Mouse (Mus musculus) hindbrain, embryonic 12.5 days (tissue): ENCODE results near the gene Dpep2nb. TPM values are rescaled to one million over a fixed set of nuclear protein-coding genes. Genes with fewer than 3 reads are reported as not detected.
"Not testable (repeated sequence)": the region's sequence is repeated elsewhere in the genome, so short reads cannot be mapped to it uniquely, and the experiment has no call there.

ENCODE experiments used
- ATAC-seq: fragments of 200-750 bp; cut with Nextera tagmentation; 2 replicates; pipeline ENCODE4 v1.8.0; 2017; ENCODE audit warnings: moderate TSS enrichment; ENCODE audit not compliant: low FRiP score
- H3K27ac ChIP-seq: fragments of 300-500 bp; sonication (generic); 2 replicates; pipeline ENCODE4 v1.5.1; 2016; ENCODE audit warnings: mild to moderate bottlenecking
- H3K27me3 ChIP-seq: fragments of 300-500 bp; sonication (generic); 2 replicates; pipeline ENCODE4 v1.6.1; 2016; ENCODE audit warnings: mild to moderate bottlenecking
- H3K36me3 ChIP-seq: fragments of 300-500 bp; sonication (generic); 2 replicates; pipeline ENCODE4 v1.6.1; 2016; ENCODE audit warnings: mild to moderate bottlenecking
- H3K4me1 ChIP-seq: fragments of 300-500 bp; sonication (generic); 2 replicates; pipeline ENCODE4 v1.6.1; 2016
- H3K4me2 ChIP-seq: fragments of 300-500 bp; sonication (generic); replicated peaks from 2 replicates; pipeline ENCODE4 v1.6.1; 2016; ENCODE audit warnings: mild to moderate bottlenecking
- H3K4me3 ChIP-seq: fragments of 300-500 bp; sonication (generic); 2 replicates; pipeline ENCODE4 v1.5.1; 2016; ENCODE audit warnings: mild to moderate bottlenecking
- H3K9ac ChIP-seq: fragments of 300-500 bp; sonication (generic); 2 replicates; pipeline ENCODE4 v1.6.1; 2016; ENCODE audit warnings: mild to moderate bottlenecking, moderate library complexity
- H3K9me3 ChIP-seq: fragments of 300-500 bp; sonication (generic); replicated peaks from 2 replicates; pipeline ENCODE4 v1.6.1; 2016; ENCODE audit warnings: mild to moderate bottlenecking
- WGBS: fragments of 180-500 bp; shearing (Covaris S2); methylation state at CpG from one replicate; pipeline ENCODE4 v1.1.7; 2016; 5-methylcytosine and 5-hydroxymethylcytosine counted together
- polyA plus RNA-seq: library from polyadenylated mRNA; unstranded; fragments of >200 nt; fragmentation: Nextera tagmentation; extraction: Ambion mirVana; gene quantifications from 2 replicates; pipeline ENCODE4 v1.2.1, GENCODE M21; 2016

Dpep2nb gene
- polyA plus RNA-seq, 1 experiment from 2014 or later, result not detected

- peaks cover 6% of the 10 kb centered on the region; the same call in 1 of the 2 replicates for H3K36me3 ChIP-seq
- ATAC-seq, result no peak
- no peak overlapping the region for H3K9ac ChIP-seq
- 92% methylated on average over 10 of the region's 10 CpGs for WGBS
- H3K9me3 ChIP-seq, result no peaks in the 10 kb centered on the region
- no peaks in the 10 kb centered on the region for H3K4me1 ChIP-seq
- H3K4me2 ChIP-seq, result no peak overlapping the region
- H3K4me3 ChIP-seq, result no peak overlapping the region
- H3K27ac ChIP-seq, result no peak overlapping the region
- no peaks in the 10 kb centered on the region for H3K27me3 ChIP-seq
These were observed 32.9 kb upstream of the Dpep2nb start for GRCm38 (mm10) chr8:106038721-106039120.

GRCm38 (mm10) chr8:106022483-106022882 lies 16.7 kb upstream of the Dpep2nb start:
- H3K4me1 ChIP-seq, result no peaks in the 10 kb centered on the region
- H3K36me3 ChIP-seq, result peaks cover 13% of the 10 kb centered on the region
- H3K27me3 ChIP-seq, result no peaks in the 10 kb centered on the region
- H3K4me3 ChIP-seq, result no peak overlapping the region
- no peak for ATAC-seq
- no peak overlapping the region for H3K9ac ChIP-seq
- H3K4me2 ChIP-seq, result no peak overlapping the region
- no peak overlapping the region for H3K27ac ChIP-seq
- no peaks in the 10 kb centered on the region for H3K9me3 ChIP-seq

GRCm38 (mm10) chr8:106018039-106018438 lies 12.3 kb upstream of the Dpep2nb start:
- no peak for ATAC-seq
- no peaks in the 10 kb centered on the region for H3K27me3 ChIP-seq
- H3K36me3 ChIP-seq, result peaks cover 18% of the 10 kb centered on the region; the same call in 1 of the 2 replicates
- WGBS, result 90% methylated on average over 3 of the region's 3 CpGs
- H3K4me3 ChIP-seq, result no peak overlapping the region
- H3K9me3 ChIP-seq, result no peaks in the 10 kb centered on the region
- no peak overlapping the region for H3K4me2 ChIP-seq
- no peaks in the 10 kb centered on the region for H3K4me1 ChIP-seq
- no peak overlapping the region for H3K9ac ChIP-seq
- H3K27ac ChIP-seq, result no peak overlapping the region

- Histone ChIP-seq H3K9me3 (no peaks in the 10 kb centered on the region), H3K36me3 (peaks cover 18% of the 10 kb centered on the region; the same call in 1 of the 2 replicates), H3K4me2 (no peak overlapping the region), H3K9ac (no peak overlapping the region), H3K27ac (no peak overlapping the region), H3K4me1 (no peaks in the 10 kb centered on the region; the same call in 1 of the 2 replicates), H3K4me3 (no peak overlapping the region), H3K27me3 (no peaks in the 10 kb centered on the region)
- ATAC-seq, result no peak
- 94% methylated on average over 7 of the region's 7 CpGs for WGBS
These were observed 11.4 kb upstream of the Dpep2nb start for GRCm38 (mm10) chr8:106017130-106017529.

- Histone ChIP-seq H3K4me1 (peaks cover 6% of the 10 kb centered on the region), H3K9me3 (no peaks in the 10 kb centered on the region), H3K27ac (no peak overlapping the region), H3K9ac (no peak overlapping the region), H3K36me3 (peaks cover 18% of the 10 kb centered on the region; the same call in 1 of the 2 replicates), H3K4me3 (no peak overlapping the region), H3K4me2 (no peak overlapping the region), H3K27me3 (no peaks in the 10 kb centered on the region)
- 94% methylated on average over 6 of the region's 6 CpGs for WGBS
- no peak for ATAC-seq
These were observed 10.5 kb upstream of the Dpep2nb start for GRCm38 (mm10) chr8:106016284-106016683.

GRCm38 (mm10) chr8:106012203-106012602 lies 6.4 kb upstream of the Dpep2nb start:
- ATAC-seq, H3K27me3 ChIP-seq, H3K27ac ChIP-seq, H3K9me3 ChIP-seq, H3K9ac ChIP-seq: not testable (repeated sequence)
- WGBS, result 80% methylated on average over 8 of the region's 8 CpGs
- peaks cover 13% of the 10 kb centered on the region; the same call in 1 of the 2 replicates for H3K36me3 ChIP-seq
- H3K4me3 ChIP-seq, result peak overlapping the region; percentile 73
- peak overlapping the region; percentile 99 for H3K4me2 ChIP-seq
- peaks cover 16% of the 10 kb centered on the region for H3K4me1 ChIP-seq

- peaks cover 16% of the 10 kb centered on the region for H3K4me1 ChIP-seq
- no peak; the same call in 1 of the 2 replicates for ATAC-seq
- WGBS, result 5% methylated on average over 6 of the region's 6 CpGs
These were observed 5.8 kb upstream of the Dpep2nb start, which contains the start of gene Ddx28 for GRCm38 (mm10) chr8:106011643-106011986. Gene Ddx28, minus strand, starts transcription at chr8:106011882.

GRCm38 (mm10) chr8:106010748-106011642 lies 5.2 kb upstream of the Dpep2nb start:
- peaks cover 16% of the 10 kb centered on the region for H3K4me1 ChIP-seq
- peak overlapping the region; percentile 69 for H3K27ac ChIP-seq
- no peaks in the 10 kb centered on the region for H3K27me3 ChIP-seq
- peaks cover 4% of the 10 kb centered on the region; the same call in 1 of the 2 replicates for H3K36me3 ChIP-seq
- H3K4me2 ChIP-seq, result peak overlapping the region; percentile 99
- no peaks in the 10 kb centered on the region for H3K9me3 ChIP-seq
- peak overlapping the region; percentile 81 for H3K9ac ChIP-seq
- ATAC-seq, result peak; percentile 95
- peak overlapping the region; percentile 73 for H3K4me3 ChIP-seq
- WGBS, result 1% methylated on average over 74 of the region's 74 CpGs

More at GRCm38 (mm10) chr8:106011643-106011986, 5.8 kb upstream of the Dpep2nb start, which contains the start of gene Ddx28:
- Histone ChIP-seq H3K27me3 (no peaks in the 10 kb centered on the region), H3K4me2 (peak within 1 kb of the TSS; percentile 99), H3K9ac (peak within 1 kb of the TSS; percentile 81), H3K4me3 (peak within 1 kb of the TSS; percentile 73), H3K9me3 (no peaks in the 10 kb centered on the region), H3K36me3 (peaks cover 9% of the 10 kb centered on the region; the same call in 1 of the 2 replicates), H3K27ac (peak within 1 kb of the TSS; percentile 69)

GRCm38 (mm10) chr8:106007891-106008290 lies 2.1 kb upstream of the Dpep2nb start:
- not testable (repeated sequence) for ATAC-seq

GRCm38 (mm10) chr8:106007135-106007534 lies 1.4 kb upstream of the Dpep2nb start:
- ATAC-seq, result no peak
- H3K27me3 ChIP-seq, result no peaks in the 10 kb centered on the region
- H3K27ac ChIP-seq, result no peak overlapping the region
- WGBS, result 86% methylated on average over 3 of the region's 3 CpGs
- H3K9me3 ChIP-seq, result no peaks in the 10 kb centered on the region
- peaks cover 16% of the 10 kb centered on the region for H3K4me1 ChIP-seq
- no peak overlapping the region for H3K4me3 ChIP-seq
- H3K4me2 ChIP-seq, result no peak overlapping the region
- H3K36me3 ChIP-seq, result no peaks in the 10 kb centered on the region
- H3K9ac ChIP-seq, result no peak overlapping the region

More at GRCm38 (mm10) chr8:106007891-106008290, 2.1 kb upstream of the Dpep2nb start:
- not testable (repeated sequence) for H3K9me3 ChIP-seq, H3K27ac ChIP-seq, H3K9ac ChIP-seq, H3K4me2 ChIP-seq, H3K4me3 ChIP-seq, H3K36me3 ChIP-seq, H3K27me3 ChIP-seq
- WGBS, result 66% methylated on average over 3 of the region's 3 CpGs
- H3K4me1 ChIP-seq, result peaks cover 16% of the 10 kb centered on the region

- Histone ChIP-seq H3K27ac (no peak overlapping the region), H3K4me3 (no peak overlapping the region), H3K36me3 (no peaks in the 10 kb centered on the region), H3K9ac (no peak overlapping the region), H3K27me3 (no peaks in the 10 kb centered on the region), H3K4me1 (peaks cover 10% of the 10 kb centered on the region), H3K4me2 (no peak overlapping the region), H3K9me3 (no peaks in the 10 kb centered on the region)
- 81% methylated on average over 4 of the region's 4 CpGs for WGBS
- no peak for ATAC-seq
These were observed 638 bp upstream of the Dpep2nb start for GRCm38 (mm10) chr8:106006413-106006812.

- ATAC-seq, result no peak
- Histone ChIP-seq H3K27me3 (no peaks in the 10 kb centered on the region), H3K36me3 (no peaks in the 10 kb centered on the region), H3K9ac (no peak overlapping the region), H3K4me2 (no peak overlapping the region), H3K27ac (no peak overlapping the region), H3K9me3 (no peaks in the 10 kb centered on the region), H3K4me1 (no peaks in the 10 kb centered on the region; the same call in 1 of the 2 replicates), H3K4me3 (no peak overlapping the region)
- WGBS, result 74% methylated on average over 8 of the region's 8 CpGs
These were observed 1.1 kb downstream of the Dpep2nb start for GRCm38 (mm10) chr8:106004538-106005207.
